Mouse (Mus musculus) megakaryocyte, embryonic 14.5 days (primary cell): ENCODE results near the gene Plxna2. TPM values are rescaled to one million over a fixed set of nuclear protein-coding genes. Genes with fewer than 3 reads are reported as not detected.
A peak's percentile ranks its signal among the peaks of the same experiment; 100 is the strongest.

Experiments used
- H3K27me3 ChIP-seq: replicated peaks from 2 replicates; pipeline ENCODE3; 2012; ENCODE audit warnings: inconsistent platforms
- H3K36me3 ChIP-seq: replicated peaks from 2 replicates; pipeline ENCODE3; 2012; ENCODE audit warnings: low read length, inconsistent platforms, mixed read lengths
- H3K4me1 ChIP-seq: 2 replicates; pipeline ENCODE4 v1.6.1; 2012; ENCODE audit warnings: inconsistent platforms
- H3K4me3 ChIP-seq: replicated peaks from 2 replicates; pipeline ENCODE3; 2012; ENCODE audit warnings: moderate library complexity, mild to moderate bottlenecking, inconsistent platforms
- H3K9me3 ChIP-seq: 2 replicates; pipeline ENCODE4 v1.6.1; 2012; ENCODE audit warnings: inconsistent platforms
- FLI1 ChIP-seq: IDR thresholded peaks from 2 replicates; pipeline ENCODE4 v1.6.1; 2012; ENCODE audit warnings: low read length, inconsistent platforms, mixed read lengths
- GATA1 ChIP-seq: IDR thresholded peaks from 3 replicates; pipeline ENCODE4 v1.6.1; 2012; ENCODE audit warnings: mixed read lengths, low read length, inconsistent platforms, borderline replicate concordance
- polyA plus RNA-seq: library from polyadenylated mRNA; stranded (reverse); fragments of >175 nt; gene quantifications from 2 replicates; pipeline ENCODE4 v1.2.3, GENCODE M21; 2012; ENCODE audit warnings: low replicate concordance; ENCODE audit not compliant: insufficient read depth

Gene Plxna2
- polyA plus RNA-seq = 0.62 TPM in 1 of 2 replicates, not detected in the other

DNA sequence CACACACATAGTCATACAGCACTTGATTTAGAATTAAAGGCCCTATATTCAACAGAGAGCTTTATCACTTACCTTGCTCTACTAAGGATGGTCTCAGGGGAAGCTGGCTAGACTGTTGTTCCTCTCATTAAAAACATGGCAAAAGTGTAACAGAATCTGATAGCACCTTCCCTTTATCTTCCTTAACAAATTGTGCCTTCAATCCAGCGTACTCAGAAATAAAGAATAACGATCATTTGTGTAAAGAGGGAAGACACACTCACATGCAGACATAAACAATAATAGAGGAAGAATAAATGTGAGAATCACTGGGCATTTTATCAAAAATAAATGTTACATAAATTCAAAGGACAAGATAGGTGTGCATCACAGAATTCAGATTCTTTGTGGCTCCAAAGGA, at the start of gene Plxna2:
Plxna2 (plus strand) TSS at position 301 of the 400 bp plus-strand sequence.
- peak within 1 kb of the TSS; percentile 96 for H3K4me3 ChIP-seq
- peaks cover 35% of the 10 kb centered on the region for H3K4me1 ChIP-seq

DNA sequence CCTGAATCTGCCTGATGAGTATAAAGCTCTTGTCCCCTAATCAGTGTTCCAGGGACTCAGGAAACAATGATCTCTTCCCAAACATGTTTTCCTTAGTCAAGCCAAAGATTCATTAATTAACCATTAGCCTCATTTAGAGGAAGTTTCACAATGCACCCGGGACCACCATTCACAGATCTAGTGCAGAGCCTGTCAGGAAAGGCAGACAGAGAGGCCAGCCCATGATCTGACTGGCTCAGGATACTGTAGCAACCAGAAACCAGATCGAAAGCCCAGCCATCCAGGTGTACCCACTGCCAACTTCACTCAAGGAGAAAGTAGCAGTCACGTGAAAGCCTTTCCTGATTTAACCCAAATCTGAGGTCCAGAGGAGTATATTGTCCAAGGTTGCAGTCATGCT, 44.1 kb upstream of the Plxna2 start:
- no peaks in the 10 kb centered on the region for H3K9me3 ChIP-seq
- no peaks in the 10 kb centered on the region for H3K27me3 ChIP-seq
- TF ChIP-seq FLI1 (no peak), GATA1 (no peak)
- no peaks in the 10 kb centered on the region for H3K4me1 ChIP-seq
- H3K36me3 ChIP-seq = no peaks in the 10 kb centered on the region
- H3K4me3 ChIP-seq = no peak overlapping the region

More for the DNA sequence above, at the start of gene Plxna2:
- TF ChIP-seq FLI1 (no peak), GATA1 (no peak)
- Histone ChIP-seq H3K9me3 (no peaks in the 10 kb centered on the region), H3K27me3 (peaks cover 46% of the 10 kb centered on the region), H3K36me3 (no peaks in the 10 kb centered on the region)

DNA sequence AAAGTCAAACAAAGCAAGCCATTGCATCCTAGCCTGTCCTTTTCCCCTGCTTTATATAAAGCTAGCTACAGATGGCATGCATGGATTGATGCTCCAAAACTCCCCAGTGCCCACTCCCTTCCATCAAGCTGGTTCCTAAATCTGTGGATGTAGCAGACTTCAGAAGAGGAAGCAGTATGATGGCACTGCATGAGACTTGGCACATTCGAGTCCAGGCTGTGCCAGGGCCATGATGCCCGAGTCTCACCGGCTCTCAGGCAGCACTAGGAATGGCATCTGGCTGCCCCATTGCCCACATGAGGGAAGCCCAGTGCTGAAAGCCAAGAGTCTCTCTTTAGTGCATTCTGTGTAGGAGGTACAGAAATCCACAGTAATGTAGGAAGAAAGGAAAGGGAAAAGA, 39.7 kb upstream of the Plxna2 start:
- Histone ChIP-seq H3K36me3 (no peaks in the 10 kb centered on the region), H3K9me3 (no peaks in the 10 kb centered on the region), H3K4me1 (no peaks in the 10 kb centered on the region), H3K27me3 (no peaks in the 10 kb centered on the region), H3K4me3 (no peak overlapping the region)
- TF ChIP-seq FLI1 (no peak), GATA1 (no peak)

DNA sequence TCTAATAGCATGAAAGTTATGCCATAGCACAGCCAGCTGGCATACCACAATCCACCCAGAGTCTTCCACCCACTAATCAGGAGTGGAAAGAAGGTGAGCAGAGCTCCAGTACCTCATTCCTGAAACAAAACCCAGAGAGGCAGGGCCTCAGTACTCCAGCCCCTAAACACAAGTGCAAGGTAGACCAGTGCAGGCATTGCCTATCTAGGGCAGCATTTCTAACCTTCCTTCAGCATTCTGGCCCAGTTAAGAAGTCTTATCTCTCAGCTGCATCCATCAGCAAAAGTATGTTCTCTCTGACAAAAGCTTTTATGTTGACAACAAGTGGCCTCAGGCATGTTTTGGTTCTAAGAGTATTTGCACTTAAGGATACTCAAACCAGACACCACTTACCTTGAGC, 37.5 kb upstream of the Plxna2 start:
- H3K4me1 ChIP-seq = no peaks in the 10 kb centered on the region
- H3K4me3 ChIP-seq = no peak overlapping the region
- H3K9me3 ChIP-seq = no peaks in the 10 kb centered on the region
- TF ChIP-seq GATA1 = no peak
- no peak for TF ChIP-seq FLI1
- no peaks in the 10 kb centered on the region for H3K27me3 ChIP-seq
- no peaks in the 10 kb centered on the region for H3K36me3 ChIP-seq

DNA sequence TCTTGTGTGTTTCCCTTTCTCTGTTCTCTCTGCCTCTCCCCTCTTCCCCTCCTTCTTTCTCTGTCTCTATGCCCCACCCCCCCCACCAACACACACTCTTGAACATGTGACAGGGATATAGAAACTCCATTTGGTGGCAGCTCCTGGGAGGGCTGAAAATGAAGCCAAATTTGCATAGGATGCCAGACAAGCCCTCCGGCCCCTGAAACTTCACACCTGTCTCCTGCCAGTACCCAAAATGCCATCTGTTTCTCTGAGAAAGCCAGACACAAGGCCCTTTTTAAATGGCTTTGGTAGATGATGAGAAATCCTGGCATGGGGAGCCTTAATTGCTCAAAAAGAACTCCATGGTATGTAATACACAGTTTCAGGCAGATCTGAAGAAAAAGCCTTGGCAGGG, 31.3 kb upstream of the Plxna2 start:
- Histone ChIP-seq H3K36me3 (no peaks in the 10 kb centered on the region), H3K9me3 (no peaks in the 10 kb centered on the region), H3K4me3 (no peak overlapping the region), H3K27me3 (no peaks in the 10 kb centered on the region), H3K4me1 (no peaks in the 10 kb centered on the region)
- TF ChIP-seq FLI1 (no peak), GATA1 (no peak)

DNA sequence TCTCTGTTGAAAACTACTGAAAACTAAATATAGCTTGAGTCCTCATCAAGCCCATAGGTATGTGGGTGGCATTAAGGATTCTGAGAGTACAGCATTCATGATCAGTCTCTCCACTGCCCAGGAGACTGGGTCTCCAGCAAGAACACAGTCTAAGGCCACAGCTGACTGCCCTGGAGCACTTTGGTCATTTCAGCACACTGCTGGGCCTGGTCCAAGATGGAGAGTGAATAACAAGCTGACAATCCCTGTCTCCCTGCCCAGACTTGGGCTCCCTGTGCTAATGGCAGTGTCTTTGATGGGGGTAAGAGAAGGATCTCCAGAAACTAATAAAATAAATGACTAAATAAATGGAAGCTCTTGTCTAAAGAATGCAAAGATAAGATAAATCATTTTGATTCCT, 30.5 kb upstream of the Plxna2 start:
- no peaks in the 10 kb centered on the region for H3K27me3 ChIP-seq
- no peaks in the 10 kb centered on the region for H3K4me1 ChIP-seq
- no peaks in the 10 kb centered on the region for H3K36me3 ChIP-seq
- no peak overlapping the region for H3K4me3 ChIP-seq
- TF ChIP-seq FLI1 (no peak), GATA1 (no peak)
- no peaks in the 10 kb centered on the region for H3K9me3 ChIP-seq

DNA sequence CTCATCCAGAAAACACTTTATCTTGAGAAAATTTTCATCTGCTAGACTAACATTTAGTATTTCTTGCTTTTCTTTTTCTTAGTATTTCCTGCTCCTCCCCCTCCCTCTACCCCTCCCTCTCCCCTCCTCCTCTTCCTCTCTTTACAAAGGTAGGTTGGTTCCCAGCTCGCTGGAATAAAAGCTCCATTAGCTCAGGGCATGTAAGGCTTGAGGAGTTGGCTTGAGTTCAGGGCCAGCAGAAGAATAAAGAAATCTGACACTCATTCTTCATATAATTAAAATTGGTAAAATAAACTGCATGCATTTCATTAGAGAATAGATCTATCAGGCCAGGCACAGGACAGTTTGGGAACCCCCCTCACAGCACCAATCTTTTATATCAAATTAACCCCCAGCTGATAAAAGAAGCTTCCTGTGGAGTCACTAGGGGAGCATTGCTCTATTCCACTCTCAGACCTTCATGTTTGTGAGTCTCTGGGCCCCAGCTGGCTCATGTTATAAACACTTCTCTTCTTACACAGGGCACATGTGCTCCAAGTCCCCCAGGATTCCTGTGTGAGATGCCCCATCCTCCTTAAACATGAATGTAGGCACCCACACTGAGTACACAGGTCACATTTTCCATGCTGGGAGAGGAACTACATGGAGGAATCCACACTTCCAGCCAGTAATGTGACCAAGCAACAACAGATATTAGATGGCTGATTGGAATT, 29.9 kb upstream of the Plxna2 start:
- H3K4me1 ChIP-seq = no peaks in the 10 kb centered on the region
- H3K4me3 ChIP-seq = no peak overlapping the region
- no peaks in the 10 kb centered on the region for H3K9me3 ChIP-seq
- no peak for TF ChIP-seq GATA1
- no peak for TF ChIP-seq FLI1
- H3K36me3 ChIP-seq = no peaks in the 10 kb centered on the region
- no peaks in the 10 kb centered on the region for H3K27me3 ChIP-seq

DNA sequence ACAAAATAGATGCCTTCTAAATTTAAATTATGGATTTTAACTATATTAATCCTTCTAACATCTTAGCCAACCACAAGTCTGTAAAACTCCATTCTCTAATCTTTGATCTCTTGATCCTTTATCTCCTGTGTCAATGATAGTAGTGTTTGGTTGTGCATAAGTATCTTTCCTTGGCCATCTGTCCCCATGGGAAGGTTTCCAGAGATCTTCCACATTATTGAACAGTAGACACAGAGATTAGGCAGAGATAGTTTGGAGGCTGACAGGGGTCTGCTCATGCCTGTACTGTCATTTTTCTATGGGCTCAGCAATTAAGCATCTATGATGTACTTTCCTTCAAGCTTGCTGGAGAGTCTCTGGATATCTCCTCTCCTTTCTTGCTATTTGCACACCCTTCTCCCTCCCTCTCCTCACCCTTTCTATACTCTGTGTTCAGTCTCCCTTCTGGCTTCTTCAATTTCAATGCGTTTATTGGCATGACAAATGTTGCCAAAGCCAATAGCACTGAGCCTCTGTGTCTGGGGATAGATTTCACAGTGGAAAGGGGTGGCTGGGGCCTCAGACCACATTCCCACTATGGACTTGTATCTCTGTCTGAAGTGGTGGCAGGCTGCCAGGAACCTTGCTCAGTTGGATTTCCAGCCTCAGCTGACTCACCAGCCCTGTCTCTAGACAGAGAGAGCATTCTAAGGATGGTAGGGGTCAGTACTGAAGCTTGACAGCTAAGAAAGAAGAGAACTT, 29.1 kb upstream of the Plxna2 start:
- Histone ChIP-seq H3K27me3 (no peaks in the 10 kb centered on the region), H3K36me3 (no peaks in the 10 kb centered on the region), H3K4me3 (no peak overlapping the region), H3K9me3 (no peaks in the 10 kb centered on the region), H3K4me1 (no peaks in the 10 kb centered on the region)
- TF ChIP-seq FLI1 = no peak
- TF ChIP-seq GATA1 = no peak

DNA sequence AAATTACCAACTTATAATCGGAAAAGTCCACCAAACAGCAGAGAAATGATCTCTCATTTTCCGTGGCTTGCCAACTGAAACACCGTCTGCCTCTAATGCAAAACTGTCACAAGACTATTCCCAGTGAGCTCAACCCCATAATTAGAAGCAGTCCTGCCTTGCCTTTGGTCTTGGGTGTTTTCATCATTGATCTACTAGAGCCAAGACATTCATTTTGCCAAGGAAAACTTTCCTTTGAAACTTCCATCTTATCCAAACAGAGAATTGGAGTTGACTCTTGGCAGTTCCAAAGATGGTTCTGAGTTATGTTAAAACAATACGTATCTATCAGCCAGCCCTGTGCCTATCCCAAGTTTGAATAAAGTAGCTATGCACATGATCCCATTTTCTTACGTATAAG, 24.9 kb upstream of the Plxna2 start:
- no peaks in the 10 kb centered on the region for H3K4me1 ChIP-seq
- H3K27me3 ChIP-seq = no peaks in the 10 kb centered on the region
- no peak overlapping the region for H3K4me3 ChIP-seq
- H3K9me3 ChIP-seq = no peaks in the 10 kb centered on the region
- H3K36me3 ChIP-seq = no peaks in the 10 kb centered on the region
- no peak for TF ChIP-seq GATA1
- no peak for TF ChIP-seq FLI1

DNA sequence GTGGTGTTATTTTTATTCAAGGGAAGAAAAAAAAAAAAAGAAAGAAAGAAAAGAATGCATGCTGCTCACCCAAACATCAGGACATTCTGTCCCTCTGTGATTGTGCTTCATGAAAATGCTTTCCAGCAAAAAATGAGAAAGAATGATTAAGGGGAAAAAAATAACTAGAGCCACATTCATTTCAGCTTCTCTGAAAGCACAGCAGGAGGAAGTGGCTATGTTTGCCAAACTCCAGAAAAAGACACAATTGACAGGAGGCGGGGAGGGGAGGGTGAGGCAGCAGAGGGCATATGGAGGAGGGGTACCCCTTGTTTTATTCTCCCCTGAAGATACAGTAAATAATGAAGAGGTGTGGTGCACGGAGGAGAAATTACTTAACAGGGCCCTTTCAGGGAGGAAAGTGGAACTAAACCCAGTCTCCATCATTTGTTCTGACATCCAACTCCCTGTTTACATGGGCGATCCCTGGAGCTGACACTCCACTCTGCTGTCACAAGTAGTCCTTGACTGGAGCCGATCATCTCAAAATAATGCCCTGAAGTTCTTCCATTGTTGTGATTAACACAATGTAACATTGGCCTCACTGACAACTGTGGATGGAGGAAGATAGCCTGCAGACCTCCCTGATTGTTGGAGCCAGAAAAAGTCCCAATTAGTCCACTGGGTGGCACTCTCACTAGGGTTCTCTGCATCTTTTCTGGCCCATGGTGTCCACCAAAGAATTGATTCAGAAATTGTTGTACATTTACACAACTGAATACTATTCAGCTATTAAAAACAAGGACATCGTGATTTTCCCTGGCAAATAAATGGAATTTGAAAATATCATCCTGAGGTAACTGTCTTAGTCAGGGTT, 10.4 kb upstream of the Plxna2 start:
- TF ChIP-seq GATA1 (no peak), FLI1 (no peak)
- Histone ChIP-seq H3K9me3 (peaks cover 4% of the 10 kb centered on the region), H3K27me3 (peaks cover 2% of the 10 kb centered on the region), H3K4me3 (no peak overlapping the region), H3K4me1 (no peaks in the 10 kb centered on the region), H3K36me3 (no peaks in the 10 kb centered on the region)
